Mouse (Mus musculus) myocyte (in vitro differentiated cells): ENCODE results near the gene Casz1.

ENCODE experiments used
- E2F4 ChIP-seq: IDR thresholded peaks from one replicate; pipeline ENCODE4 v1.6.1; 2011; ENCODE audit warnings: mild to moderate bottlenecking, control low read depth, moderate library complexity; ENCODE audit not compliant: insufficient read depth
- MAX ChIP-seq: IDR thresholded peaks from one replicate; pipeline ENCODE4 v1.6.1; 2011; ENCODE audit warnings: low read depth, mild to moderate bottlenecking, control low read depth
- MYOD1 ChIP-seq, 3 experiments: IDR thresholded peaks; one replicate each; pipeline ENCODE4 v1.6.1; 2011; ENCODE audit warnings: control low read depth in 2 of 3, low read depth in 2 of 3, mild to moderate bottlenecking in 2 of 3, moderate library complexity in 1 of 3; ENCODE audit not compliant: insufficient read length in 2 of 3, control insufficient read depth in 1 of 3
- POLR2A ChIP-seq: IDR thresholded peaks from one replicate; pipeline ENCODE4 v1.6.1; 2011; ENCODE audit warnings: low read depth, mild to moderate bottlenecking, control low read depth, moderate library complexity; ENCODE audit not compliant: insufficient read length
- POLR2AphosphoS2 ChIP-seq: IDR thresholded peaks from one replicate; pipeline ENCODE4 v1.6.1; 2011; ENCODE audit warnings: low read depth, control low read depth; ENCODE audit not compliant: insufficient read length
- TCF12 ChIP-seq: IDR thresholded peaks from one replicate; pipeline ENCODE4 v1.6.1; 2011; ENCODE audit warnings: mild to moderate bottlenecking, control low read depth; ENCODE audit not compliant: poor library complexity, insufficient read depth, severe bottlenecking
- TCF3 ChIP-seq: IDR thresholded peaks from one replicate; pipeline ENCODE4 v1.6.1; 2011; ENCODE audit warnings: low read depth, control low read depth; ENCODE audit not compliant: insufficient read length

GRCm38 (mm10) chr4:148811940-148812339 lies 7.7 kb downstream of the Casz1 start:
- TF ChIP-seq POLR2AphosphoS2: no peak
- no peak for TF ChIP-seq POLR2A
- no peak for TF ChIP-seq TCF12
- TF ChIP-seq MAX: no peak
- TF ChIP-seq E2F4: no peak
- no peak for TF ChIP-seq TCF3
- no peak for TF ChIP-seq MYOD1 (IDR thresholded peaks at IDR 0.05; ENCODE audit: control insufficient read depth in 1 of 3, insufficient read length in 2 of 3, low read depth in 2 of 3)
